Mouse (Mus musculus) kidney, adult 2 months (tissue): ENCODE data around the gene Rab15. TPM values are rescaled to one million over a fixed set of nuclear protein-coding genes. Genes with fewer than 3 reads are reported as not detected.
A peak's percentile ranks its signal among the peaks of the same experiment; 100 is the strongest.
"Not testable (repeated sequence)": the region's sequence is repeated elsewhere in the genome, so short reads cannot be mapped to it uniquely, and the experiment has no call there.

Experiments
- DNase-seq: peaks from one replicate; pipeline ENCODE4 v3.0.0; 2021
- H3K27ac ChIP-seq: fragments of 200-500 bp; 2 replicates; pipeline ENCODE4 v1.5.1; 2012; ENCODE audit warnings: low read depth, low read length, control low read depth, inconsistent platforms; ENCODE audit not compliant: insufficient read depth
- H3K27me3 ChIP-seq: fragments of 200-500 bp; replicated peaks from 2 replicates; pipeline ENCODE4 v1.6.1; 2012; ENCODE audit warnings: mild to moderate bottlenecking, moderate library complexity, low read length, inconsistent platforms; ENCODE audit not compliant: control insufficient read depth, insufficient read depth
- H3K36me3 ChIP-seq: fragments of 200-500 bp; 2 replicates; pipeline ENCODE4 v1.6.1; 2012; ENCODE audit warnings: mild to moderate bottlenecking, moderate library complexity, low read length, inconsistent platforms; ENCODE audit not compliant: control insufficient read depth, insufficient read depth
- H3K4me1 ChIP-seq: fragments of 200-500 bp; 2 replicates; pipeline ENCODE4 v1.6.1; 2011; ENCODE audit warnings: low read length; ENCODE audit not compliant: control insufficient read depth, insufficient read depth
- H3K4me3 ChIP-seq: fragments of 200-500 bp; 2 replicates; pipeline ENCODE4 v1.5.1; 2011; ENCODE audit warnings: mild to moderate bottlenecking, low read depth, low read length, control low read depth; ENCODE audit not compliant: insufficient read depth
- CTCF ChIP-seq: fragments of 200-500 bp; conservative IDR thresholded peaks from 2 replicates; pipeline ENCODE4 v1.5.1; 2011; ENCODE audit warnings: low read depth, mild to moderate bottlenecking, control low read depth, low read length, moderate library complexity, mixed read lengths; ENCODE audit not compliant: insufficient read depth, insufficient read length
- POLR2A ChIP-seq: fragments of 200-500 bp; IDR thresholded peaks from one replicate; pipeline ENCODE4 v1.6.1; 2011; ENCODE audit warnings: low read depth, low read length, control low read depth
- WGBS: fragments of 180-500 bp; shearing (Covaris S2); methylation state at CpG from one replicate; pipeline ENCODE4 v1.1.7; 2018; 5-methylcytosine and 5-hydroxymethylcytosine counted together
- polyA plus RNA-seq: library from polyadenylated mRNA; depleted of rRNA; stranded (reverse); fragments of >200 nt; gene quantifications from 2 replicates; pipeline ENCODE4 v1.2.3, GENCODE M21; 2012

Gene Rab15
- polyA plus RNA-seq, 1 experiment = 4.4 TPM

- no peaks in the 10 kb centered on the region for H3K36me3 ChIP-seq
- H3K4me3 ChIP-seq = no peak overlapping the region
- no peaks in the 10 kb centered on the region for H3K27me3 ChIP-seq
- WGBS = 82% methylated on average over 10 of the region's 10 CpGs
- no peaks in the 10 kb centered on the region for H3K4me1 ChIP-seq
- no peak overlapping the region for H3K27ac ChIP-seq
- TF ChIP-seq POLR2A (no peak), CTCF (no peak)
- no peak for DNase-seq
These were observed 17.5 kb downstream of the Rab15 start for GRCm38 (mm10) chr12:76805056-76805811.

- no peak overlapping the region for H3K27ac ChIP-seq
- no peaks in the 10 kb centered on the region for H3K36me3 ChIP-seq
- DNase-seq = peak; percentile 67
- H3K27me3 ChIP-seq = no peaks in the 10 kb centered on the region
- no peaks in the 10 kb centered on the region for H3K4me1 ChIP-seq
- no peak for TF ChIP-seq POLR2A
- TF ChIP-seq CTCF = peak; percentile 89
- 44% methylated on average over 7 of the region's 7 CpGs for WGBS
- H3K4me3 ChIP-seq = no peak overlapping the region
These were observed 18.9 kb downstream of the Rab15 start for GRCm38 (mm10) chr12:76803700-76804252.

- H3K27me3 ChIP-seq = no peaks in the 10 kb centered on the region
- TF ChIP-seq CTCF (no peak), POLR2A (no peak)
- H3K36me3 ChIP-seq = no peaks in the 10 kb centered on the region
- no peak overlapping the region for H3K27ac ChIP-seq
- H3K4me1 ChIP-seq = no peaks in the 10 kb centered on the region
- DNase-seq = no peak
- H3K4me3 ChIP-seq = no peak overlapping the region
- WGBS = 90% methylated on average over 10 of the region's 10 CpGs
These were observed 19.7 kb downstream of the Rab15 start for GRCm38 (mm10) chr12:76803028-76803427.

DNA sequence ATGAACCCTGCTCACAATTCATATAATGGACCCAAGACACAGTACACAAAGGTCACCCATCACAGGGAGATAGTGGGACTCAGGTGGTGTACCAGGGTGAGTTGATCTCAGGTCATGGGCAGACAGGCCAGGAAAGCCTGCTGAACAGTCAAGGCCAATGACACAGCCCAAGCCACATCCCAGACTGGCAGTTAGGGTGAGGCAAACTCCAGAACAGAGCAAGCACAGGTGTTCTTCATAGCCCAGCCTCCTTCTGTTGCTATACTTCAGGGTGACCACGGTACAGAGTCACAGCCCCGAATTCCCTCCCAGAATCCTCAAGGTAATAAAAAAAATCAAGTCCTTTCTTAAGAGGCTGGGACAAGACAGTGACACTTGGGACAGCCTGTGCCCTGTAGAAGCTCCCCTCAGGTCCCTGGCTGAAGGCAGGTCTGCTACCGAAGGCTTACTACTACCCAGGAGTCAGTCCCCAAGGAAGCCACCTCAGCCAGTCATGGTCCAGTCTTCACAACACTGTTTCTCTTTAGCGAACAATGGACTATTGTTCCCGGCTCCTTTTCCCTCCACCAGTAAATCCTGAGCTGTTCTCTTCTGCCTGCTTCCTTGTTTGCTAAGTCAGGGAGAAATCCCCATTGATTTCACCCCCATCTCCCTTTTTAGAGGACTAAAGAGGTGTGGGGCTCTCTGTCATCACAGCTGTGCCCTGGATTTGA lies 24.5 kb downstream of the Rab15 start:
- Histone ChIP-seq H3K4me1 (no peaks in the 10 kb centered on the region), H3K36me3 (no peaks in the 10 kb centered on the region), H3K4me3 (no peak overlapping the region), H3K27ac (no peak overlapping the region), H3K27me3 (no peaks in the 10 kb centered on the region)
- TF ChIP-seq POLR2A = no peak
- TF ChIP-seq CTCF = no peak
- WGBS = 81% methylated on average over 5 of the region's 5 CpGs
- DNase-seq = no peak

DNA sequence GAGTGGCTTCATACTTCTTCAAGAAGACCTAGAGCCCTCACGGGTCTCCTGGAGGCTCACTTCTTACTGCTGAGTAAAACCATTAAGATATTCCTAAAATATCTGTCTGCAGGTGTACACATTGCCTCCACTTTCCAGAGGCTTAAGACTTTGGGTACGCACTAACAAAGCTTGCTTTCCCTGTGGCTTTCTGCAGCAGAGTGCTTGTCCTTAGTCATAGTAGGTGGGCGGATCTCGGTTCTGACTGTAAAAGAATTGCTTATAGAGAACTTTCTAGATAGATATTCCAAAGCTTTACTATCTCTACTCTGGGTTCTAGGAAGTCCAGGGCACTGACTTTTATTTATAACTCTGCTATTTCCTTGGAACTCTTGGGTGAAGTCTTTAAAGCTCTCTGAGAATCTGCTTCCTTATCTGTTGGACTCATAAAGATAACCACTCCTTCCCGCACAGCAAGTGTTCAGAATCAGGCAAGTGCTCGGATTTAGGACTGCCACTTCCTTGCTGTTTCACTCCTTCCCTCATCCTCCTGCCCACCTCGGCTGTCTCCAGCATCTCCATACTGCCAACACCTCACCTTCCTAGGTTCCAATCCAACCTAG lies 25.7 kb downstream of the Rab15 start:
- 89% methylated on average over 7 of the region's 7 CpGs for WGBS
- Histone ChIP-seq H3K36me3 (no peaks in the 10 kb centered on the region), H3K4me1 (no peaks in the 10 kb centered on the region), H3K4me3 (no peak overlapping the region), H3K27me3 (no peaks in the 10 kb centered on the region), H3K27ac (no peak overlapping the region)
- TF ChIP-seq CTCF (no peak), POLR2A (no peak)
- DNase-seq = no peak

GRCm38 (mm10) chr12:76795350-76795749 lies 27.4 kb downstream of the Rab15 start, which contains the start of gene Gpx2:
Gene Gpx2, minus strand, starts transcription at chr12:76795554.
- WGBS = 73% methylated on average over 5 of the region's 5 CpGs
- no peak for DNase-seq
- no peaks in the 10 kb centered on the region for H3K4me1 ChIP-seq
- TF ChIP-seq POLR2A (no peak), CTCF (no peak)
- H3K27me3 ChIP-seq = no peaks in the 10 kb centered on the region
- H3K27ac ChIP-seq = no peak within 1 kb of the TSS
- no peak within 1 kb of the TSS for H3K4me3 ChIP-seq
- H3K36me3 ChIP-seq = no peaks in the 10 kb centered on the region

DNA sequence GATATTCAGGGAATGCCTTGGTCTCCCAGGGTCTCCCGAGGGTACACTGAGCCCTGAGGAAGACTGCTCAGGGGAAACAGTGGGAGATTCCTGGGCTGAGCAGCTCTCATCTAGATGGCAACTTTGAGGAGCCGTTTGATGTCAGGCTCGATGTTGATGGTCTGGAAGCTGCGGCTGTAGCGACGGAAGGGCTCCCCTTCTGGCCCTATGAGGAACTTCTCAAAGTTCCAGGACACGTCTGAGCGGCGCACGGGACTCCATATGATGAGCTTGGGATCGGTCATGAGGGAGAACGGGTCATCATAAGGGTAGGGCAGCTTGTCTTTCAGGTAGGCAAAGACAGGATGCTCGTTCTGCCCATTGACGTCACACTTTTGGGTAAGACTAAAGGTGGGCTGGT lies 30.2 kb downstream of the Rab15 start:
- WGBS = 54% methylated on average over 14 of the region's 14 CpGs
- not testable (repeated sequence) for H3K4me3 ChIP-seq, H3K27me3 ChIP-seq, H3K4me1 ChIP-seq, DNase-seq, H3K27ac ChIP-seq, H3K36me3 ChIP-seq
